Mouse (Mus musculus) heart, adult 8-10 months (tissue): ENCODE results near the gene Fam135a. TPM values are rescaled to one million over a fixed set of nuclear protein-coding genes. Genes with fewer than 3 reads are reported as not detected.
A peak's percentile ranks its signal among the peaks of the same experiment; 100 is the strongest.
"Not testable (repeated sequence)": the region's sequence is repeated elsewhere in the genome, so short reads cannot be mapped to it uniquely, and the experiment has no call there.

Experiments
- DNase-seq: peaks from one replicate; pipeline ENCODE4 v3.0.0; 2022; ENCODE audit warnings: low spot score
- total RNA-seq, 4 experiments: library from RNA; stranded (reverse); gene quantifications; 2 replicates each; pipeline ENCODE4 v1.2.4; 2022

The Fam135a gene
- total RNA-seq, 4 experiments from 2014 or later: 18.0 to 23.5 (median 20.3) TPM

DNA sequence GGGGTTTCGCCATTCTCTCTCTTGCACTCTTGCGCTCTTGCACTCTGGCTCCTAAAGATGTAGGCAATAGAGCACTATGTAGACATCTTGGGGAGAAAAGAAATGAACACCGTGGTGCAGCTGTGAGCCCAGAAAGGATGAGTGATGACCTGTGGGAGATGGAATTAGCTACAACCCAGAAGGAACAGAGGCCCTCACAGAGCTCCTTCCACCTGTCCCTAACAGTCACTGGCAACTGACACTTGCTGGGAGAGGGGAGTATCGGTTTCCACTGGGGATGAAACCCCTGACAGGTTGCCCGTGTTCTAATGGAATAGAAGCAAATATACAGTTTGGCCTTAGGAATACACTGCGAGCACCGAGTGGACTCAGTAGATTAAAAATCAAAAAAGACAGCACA, 31.3 kb downstream of the Fam135a start:
- DNase-seq: no peak

- no peak for DNase-seq
These were observed 33.4 kb downstream of the Fam135a start for GRCm38 (mm10) chr1:24066706-24067105.

DNA sequence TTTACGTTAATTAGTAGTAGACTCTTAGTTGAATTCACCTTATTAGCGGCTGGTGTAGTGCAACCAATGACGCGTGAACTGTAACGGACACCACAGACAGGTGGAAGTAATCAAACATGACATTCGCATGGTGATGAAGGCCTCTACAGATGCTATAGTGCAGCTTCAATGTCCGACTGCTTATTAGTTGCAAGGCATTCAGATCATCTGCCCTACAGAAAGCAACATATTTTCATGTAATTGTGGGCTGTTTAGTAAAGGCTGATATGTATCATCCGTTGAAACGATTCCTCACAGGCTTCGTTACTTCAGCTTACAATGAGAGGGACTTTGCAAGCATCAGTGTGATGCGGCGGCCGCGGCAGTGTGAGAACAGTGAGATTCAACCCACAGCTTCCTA, 44.4 kb downstream of the Fam135a start:
- no peak for DNase-seq

GRCm38 (mm10) chr1:24046730-24047510, 53.2 kb downstream of the Fam135a start:
- no peak for DNase-seq

- no peak for DNase-seq
These were observed 54.5 kb downstream of the Fam135a start for GRCm38 (mm10) chr1:24045627-24046026.

DNA sequence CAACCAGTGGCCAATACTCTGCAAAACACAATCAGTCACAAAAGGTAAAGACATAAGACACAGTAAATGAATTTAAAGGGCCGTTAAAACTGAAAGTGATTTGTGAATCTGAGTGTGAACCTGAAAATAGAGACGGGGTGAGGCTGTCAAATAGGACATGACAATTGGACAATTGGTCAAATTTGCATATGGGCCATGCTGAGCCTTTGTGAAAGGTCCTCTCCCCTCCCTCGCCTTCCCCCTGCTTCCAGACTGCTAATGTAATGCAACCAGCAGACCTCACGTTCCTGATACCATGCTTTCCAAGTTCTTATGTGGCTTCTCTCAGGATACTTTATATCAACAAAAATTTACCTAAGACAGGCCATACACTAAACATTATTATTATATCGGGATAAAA, 57.1 kb downstream of the Fam135a start:
- no peak for DNase-seq

DNA sequence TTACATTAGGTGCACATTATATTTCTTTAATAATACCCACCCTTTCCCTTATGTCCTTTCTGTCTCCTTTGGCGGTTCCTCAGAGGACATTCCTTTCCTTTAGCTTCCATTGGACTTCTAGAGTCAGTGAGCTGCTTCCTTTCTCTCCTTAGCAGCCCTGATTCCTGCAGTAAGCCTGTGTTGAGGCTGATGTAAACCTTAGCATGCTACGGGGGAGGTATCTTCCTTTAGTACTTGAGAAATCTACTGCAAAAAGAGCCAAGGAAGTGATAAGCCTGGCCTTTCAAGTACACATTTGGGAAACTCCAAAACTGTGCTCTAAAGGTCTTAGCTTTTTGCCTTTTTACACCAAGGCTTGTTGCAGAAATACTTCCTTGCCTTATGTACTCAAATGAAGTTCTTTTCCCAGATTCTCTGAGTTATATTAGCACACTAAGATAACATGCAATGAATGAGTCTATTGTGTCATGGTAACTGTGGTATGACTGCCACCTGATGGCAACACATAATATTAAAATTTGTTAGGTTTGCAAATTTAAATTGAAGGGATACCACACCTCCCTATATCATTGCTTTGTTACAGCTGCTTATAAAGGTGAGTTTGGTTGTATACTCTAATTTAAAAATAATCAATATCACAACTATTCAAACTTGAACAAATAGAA, 66.2 kb downstream of the Fam135a start:
- no peak for DNase-seq

DNA sequence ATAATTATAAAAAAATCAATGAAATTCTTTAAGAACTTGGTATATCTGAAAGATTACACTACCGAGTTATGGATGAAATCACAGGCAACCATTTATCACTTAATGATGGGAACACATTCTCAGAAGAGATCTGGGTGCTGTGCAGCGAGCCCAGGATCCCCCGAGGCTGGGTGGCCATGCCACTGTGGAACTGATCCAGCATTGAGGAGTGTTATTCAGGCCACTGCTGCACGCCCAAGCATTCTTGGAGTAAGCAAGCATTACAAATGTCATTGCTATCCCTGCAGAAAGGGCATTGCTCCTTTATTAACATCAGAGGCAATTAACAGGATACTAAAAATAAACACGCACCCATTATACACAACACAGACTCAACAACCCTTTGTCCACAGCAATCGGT, 89.3 kb downstream of the Fam135a start:
- DNase-seq: no peak

- DNase-seq: no peak
These were observed 90.1 kb downstream of the Fam135a start for GRCm38 (mm10) chr1:24010016-24010415.

- no peak for DNase-seq
These were observed 92.5 kb downstream of the Fam135a start for GRCm38 (mm10) chr1:24007621-24008020.

DNA sequence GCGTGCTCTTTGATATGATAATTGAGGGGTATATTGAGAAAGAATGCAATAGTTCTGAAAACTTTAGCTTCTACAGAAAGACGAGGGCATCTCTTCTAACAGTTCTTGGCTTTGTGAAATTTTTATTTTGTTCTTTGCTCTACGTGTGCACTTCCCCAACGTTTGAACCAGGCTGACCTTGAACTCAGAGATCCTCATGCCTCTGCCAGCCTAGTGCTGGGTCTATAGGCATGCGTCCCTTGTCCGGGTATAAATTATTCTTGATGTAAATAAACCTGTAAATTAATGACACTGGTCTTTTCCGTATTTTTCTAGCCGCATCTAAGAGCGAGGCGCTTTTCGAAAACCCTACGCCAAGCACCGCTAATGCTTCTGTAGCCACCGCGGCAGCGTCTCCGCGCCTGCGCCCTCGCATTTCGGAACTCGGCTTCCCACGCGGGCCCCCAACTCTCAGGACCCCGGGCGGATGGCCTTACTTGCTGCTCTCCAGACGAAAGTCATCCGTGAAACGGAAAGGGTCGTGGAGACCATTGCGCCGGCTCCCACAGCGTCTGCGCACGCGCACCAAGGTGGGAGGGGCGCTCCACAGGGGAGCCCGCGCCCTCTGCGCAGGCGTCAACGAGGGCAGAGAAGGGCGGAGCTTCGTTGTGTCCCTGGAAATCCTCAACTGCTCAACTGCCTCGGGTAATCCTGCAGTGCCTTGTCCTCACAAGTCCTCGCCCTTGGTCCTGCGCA, 94.9 kb downstream of the Fam135a start, which contains the start of gene Sdhaf4:
Gene Sdhaf4 (minus strand): TSS at position 587 of the 735 bp plus-strand sequence.
- peak; percentile 91 for DNase-seq

DNA sequence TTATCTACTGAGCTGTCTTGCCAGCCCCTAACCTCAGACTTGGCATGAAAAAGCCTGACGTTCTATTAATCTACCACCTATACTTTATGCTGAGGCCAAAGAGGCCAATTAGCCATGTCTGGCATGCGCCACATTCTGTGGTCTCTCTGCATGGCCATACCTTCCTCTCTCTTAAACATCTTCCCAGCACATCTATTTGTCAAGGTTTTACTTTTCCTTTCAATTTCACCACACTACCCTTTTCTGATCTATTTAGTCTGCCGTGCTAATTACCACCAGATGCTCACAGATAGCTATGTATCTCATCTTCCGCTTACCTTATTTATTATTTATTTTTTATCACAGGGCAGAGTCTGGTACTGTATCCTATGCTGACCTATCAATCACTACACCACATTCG, 100.8 kb downstream of the Fam135a start:
- DNase-seq: no peak

DNA sequence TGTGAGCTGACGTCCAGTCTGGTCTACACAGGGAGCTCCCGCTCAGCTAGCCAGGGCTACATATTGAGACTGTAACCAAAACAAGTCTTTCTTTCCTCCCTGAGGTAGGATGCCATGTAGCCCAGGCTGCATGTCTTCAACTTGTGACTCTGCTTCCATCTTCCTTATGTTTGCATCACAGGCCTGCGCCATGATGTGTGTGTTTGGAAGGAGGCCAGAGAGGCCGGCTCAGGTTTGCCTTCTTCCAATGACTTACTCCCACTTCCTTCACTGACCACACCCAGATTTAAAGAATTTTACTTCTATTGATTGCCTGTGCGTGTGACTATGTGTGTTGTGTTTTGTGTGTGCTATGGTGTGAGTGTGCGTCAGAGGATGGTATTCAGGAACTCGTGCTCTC, 101.3 kb downstream of the Fam135a start:
- DNase-seq: no peak

DNA sequence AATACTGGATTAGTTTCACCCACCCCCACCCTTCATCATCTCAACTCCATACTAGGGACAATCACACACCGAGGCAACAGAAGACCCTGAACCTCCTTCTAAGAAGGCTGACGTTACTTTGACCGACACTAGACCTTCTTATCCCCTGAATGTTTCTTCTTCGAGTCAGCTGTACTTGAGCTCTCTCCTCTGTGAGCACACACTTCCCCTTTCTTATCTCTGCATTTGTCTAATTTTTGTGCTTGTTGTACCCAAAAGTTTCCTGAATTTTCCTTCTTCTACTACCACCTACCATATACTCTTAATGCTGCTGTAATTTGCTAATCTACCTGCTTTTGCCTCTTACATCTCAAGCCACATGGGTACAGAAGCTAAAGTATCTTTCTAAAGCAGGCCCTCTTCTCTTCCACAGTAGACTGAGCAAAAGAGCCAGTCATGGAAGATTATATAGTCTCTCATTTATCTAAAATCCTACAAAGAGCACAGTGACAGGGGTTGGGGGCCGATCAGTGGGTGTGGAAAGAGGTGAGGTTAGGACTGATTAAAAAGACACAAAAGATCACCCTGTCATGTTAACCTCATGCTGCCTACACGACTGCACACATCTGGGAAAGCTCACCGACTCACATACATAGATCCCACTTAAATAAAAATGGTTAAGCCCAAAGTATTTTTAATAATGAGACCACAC, 101.9 kb downstream of the Fam135a start:
- no peak for DNase-seq

DNA sequence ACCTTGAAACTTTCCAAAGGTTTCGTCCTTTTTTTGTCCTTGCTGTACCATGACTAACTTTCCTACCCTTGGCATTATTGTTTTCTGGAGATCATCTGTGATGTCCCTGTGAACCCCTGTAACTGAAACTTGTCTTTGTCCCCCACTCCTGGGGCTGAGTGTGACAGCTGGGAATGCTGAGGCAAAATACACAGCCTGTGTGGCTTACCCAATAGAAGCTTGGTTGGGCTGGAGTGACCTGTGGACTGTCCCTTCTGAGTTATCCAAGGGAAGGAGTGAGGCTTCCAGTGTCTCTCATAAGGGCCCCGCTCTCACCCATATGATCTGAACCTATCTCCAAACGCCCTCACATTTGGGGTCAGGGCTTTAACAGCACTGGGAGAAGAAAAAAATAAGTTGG, 102.6 kb downstream of the Fam135a start:
- DNase-seq: no peak

- no peak for DNase-seq
These were observed 104.7 kb downstream of the Fam135a start for GRCm38 (mm10) chr1:23995420-23995819.

DNA sequence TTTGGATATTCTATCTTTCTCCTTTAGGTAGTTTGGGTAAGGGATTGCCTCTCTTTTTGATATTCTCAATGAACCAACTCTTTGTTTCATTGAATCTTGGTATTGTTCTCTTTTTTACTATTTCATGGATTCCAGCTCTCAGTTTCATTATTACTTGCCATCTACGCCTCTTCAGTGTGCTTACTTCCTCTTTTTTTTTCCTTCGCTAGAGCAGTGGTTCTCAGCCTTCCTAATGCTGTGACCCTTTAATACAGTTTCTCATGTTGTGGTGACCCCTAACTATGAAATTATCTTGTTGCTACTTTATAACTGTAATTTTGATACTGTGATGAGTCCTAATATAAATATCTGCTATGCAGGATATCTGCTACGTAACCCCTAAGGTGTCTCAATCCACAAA, 117.0 kb downstream of the Fam135a start:
- DNase-seq: no peak

DNA sequence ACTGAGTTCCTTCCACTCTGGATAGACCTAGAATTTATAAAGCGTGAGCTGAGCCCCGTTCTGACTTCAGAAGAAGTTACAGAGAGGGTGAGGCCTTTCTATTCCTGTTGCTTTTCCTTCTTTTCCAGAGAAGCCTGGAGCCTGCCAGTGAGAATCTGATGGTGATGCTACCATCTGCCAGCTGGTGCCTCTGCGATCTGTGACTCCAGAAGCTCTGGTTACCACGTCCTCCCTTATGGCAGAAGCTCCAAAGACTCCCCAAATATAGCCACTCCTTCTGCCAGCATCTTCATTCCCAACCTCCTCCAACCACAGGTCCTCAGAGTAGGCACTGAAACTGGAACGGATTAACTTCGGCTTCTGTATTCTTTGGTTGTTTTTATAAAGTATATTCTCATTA, 121.9 kb downstream of the Fam135a start:
- DNase-seq: no peak

DNA sequence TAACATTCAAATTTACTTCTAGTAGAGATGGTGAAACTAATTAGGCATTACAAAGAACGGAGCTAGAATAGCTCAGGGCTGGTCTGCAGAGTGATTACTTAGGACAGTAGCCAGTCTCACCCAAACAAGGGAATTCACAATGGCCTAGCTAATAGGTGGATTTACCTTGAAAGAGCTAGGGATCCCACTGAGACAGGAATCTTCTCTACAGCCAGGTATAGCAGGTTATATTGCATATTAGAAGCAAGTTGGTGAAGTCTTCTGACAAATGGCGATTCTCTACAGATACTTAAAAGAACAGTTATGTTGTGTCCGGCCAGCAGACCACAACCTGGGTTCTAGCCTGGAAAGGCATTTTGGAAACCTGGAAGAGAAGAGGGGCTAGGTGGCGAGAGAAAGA, 129.0 kb downstream of the Fam135a start:
- DNase-seq: not testable (repeated sequence)

DNA sequence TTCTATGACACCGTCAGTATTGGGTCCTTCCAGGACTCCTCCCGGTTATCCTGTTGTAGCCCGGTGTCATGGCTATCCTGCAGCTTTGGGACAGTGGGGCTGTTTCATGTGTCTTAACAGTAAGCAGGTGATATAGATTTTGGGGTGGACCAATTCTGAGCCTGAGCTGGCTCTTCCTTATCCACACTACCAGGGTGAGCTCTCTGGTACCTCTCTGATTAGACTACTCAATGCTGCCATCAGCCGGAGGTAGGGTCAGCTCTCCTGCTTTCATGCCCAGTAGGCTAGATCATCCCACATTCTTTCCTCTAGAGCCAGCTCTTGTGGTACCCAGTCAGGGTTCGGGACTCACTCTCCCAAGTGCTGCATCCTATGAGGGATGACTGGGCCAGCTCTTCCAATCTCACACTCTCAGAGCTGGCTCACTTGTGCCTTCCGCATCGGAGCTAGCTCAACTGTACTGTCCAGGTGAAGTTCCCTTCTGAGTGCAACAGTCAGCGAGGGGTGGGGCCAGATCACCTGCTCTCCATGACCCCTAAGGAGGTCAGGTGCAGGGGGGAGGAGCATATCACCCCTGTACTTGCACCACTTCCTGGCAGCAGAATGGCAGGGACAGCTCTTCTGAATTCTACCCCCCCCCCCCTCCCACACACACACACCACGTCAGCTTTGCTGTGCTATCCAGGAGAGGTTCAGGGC, 132.0 kb downstream of the Fam135a start:
- no peak for DNase-seq

DNA sequence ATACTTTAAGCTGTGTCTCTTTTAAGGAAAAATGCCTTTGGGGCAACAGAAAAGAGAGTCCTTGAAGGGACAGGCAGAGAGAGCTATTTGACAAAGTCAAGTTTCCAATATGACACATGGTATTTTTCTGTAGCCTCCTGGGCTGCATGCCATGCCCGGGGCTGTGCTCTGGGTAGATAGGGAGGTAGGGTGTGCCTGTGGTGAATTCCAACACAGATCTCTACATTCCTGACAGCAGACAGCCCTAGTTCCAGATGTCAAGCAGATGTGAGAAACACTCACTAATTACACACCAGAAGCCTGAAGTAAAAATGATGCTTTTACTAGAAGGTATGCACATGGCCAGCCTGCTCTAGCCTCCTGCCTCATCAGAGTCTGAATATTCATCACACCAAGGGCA, 133.9 kb downstream of the Fam135a start:
- DNase-seq: no peak
